ENCODE assay signal across 13 mouse cellular contexts in genomic region chr15:98673732-98674131, GRCm38 (mm10). TPM values are rescaled to one million over a fixed set of nuclear protein-coding genes. Genes with fewer than 3 reads are reported as not detected.
DNase-seq lines count a peak whose midpoint lies in the region; ATAC-seq lines count a peak whose summit lies in the region.
"Had no signal": no experiment of that assay in that cellular context is flagged by ENCODE, and none has a peak within 500 bp of the region (broad histone marks: within the 10 kb centered on the region; RNA-seq: fewer than 3 reads in every experiment).

No protein-coding gene starts in this region.

- H3K9ac ChIP-seq in forebrain, embryonic 14.5 days (ENCODE audit: low read length) = no peak overlapping the region
- H3K9ac ChIP-seq in hindbrain, embryonic 16.5 days (ENCODE audit: low read depth, low read length) = no peak overlapping the region
- peak overlapping the region; percentile 15; the same call in 1 of the 2 replicates for H3K9ac ChIP-seq in midbrain, embryonic 16.5 days (ENCODE audit: low read depth, low read length)
- H3K9ac ChIP-seq: liver, postnatal 0 days had no signal

- ATAC-seq in forebrain, embryonic 14.5 days = no peak
- no peak for ATAC-seq in hindbrain, embryonic 16.5 days
- no peak for ATAC-seq in midbrain, embryonic 16.5 days
- ATAC-seq: liver, postnatal 0 days had no signal

- H3K27ac ChIP-seq in forebrain, embryonic 14.5 days (ENCODE audit: low read depth, low read length) = peak overlapping the region; percentile 23; the same call in 1 of the 2 replicates
- H3K27ac ChIP-seq in hindbrain, embryonic 16.5 days (ENCODE audit: low read depth, low read length) = no peak overlapping the region
- peak overlapping the region; percentile 69 for H3K27ac ChIP-seq in midbrain, embryonic 16.5 days (ENCODE audit: low read length)

- WGBS in forebrain, embryonic 14.5 days = 81% methylated on average over 7 of the region's 7 CpGs
- WGBS in hindbrain, embryonic 16.5 days = 70% methylated on average over 7 of the region's 7 CpGs
- 78% methylated on average over 7 of the region's 7 CpGs for WGBS in midbrain, embryonic 16.5 days

- DNase-seq in 3T3-L1 (ENCODE audit: low read depth, low spot score) (peak; percentile 22), liver (no peak)
- DNase-seq in forebrain, embryonic 14.5 days (ENCODE audit: low spot score) = no peak
- no peak for DNase-seq in spleen, postnatal 14 days (ENCODE audit: low spot score in 2 of 2)
- no peak for DNase-seq in c-Kit-positive CD71-positive TER-119-positive erythroid progenitor cells, embryonic 14.5 days (ENCODE audit: low spot score)
- no peak for DNase-seq in kidney, postnatal 36 days
- DNase-seq: gastrocnemius, postnatal 36 days; kidney, adult 2 months; kidney, postnatal 14 days; liver, postnatal 0 days had no signal

- 0 out of 2 replicates have a peak, but pooled peaks cover 9% of the 10 kb centered on the region for H3K36me3 ChIP-seq in forebrain, embryonic 14.5 days (ENCODE audit: control insufficient read depth, insufficient read depth, low read length)
- H3K36me3 ChIP-seq in hindbrain, embryonic 16.5 days (ENCODE audit: control insufficient read depth, insufficient read depth, low read length) = 0 out of 2 replicates have a peak, but pooled peaks cover 4% of the 10 kb centered on the region
- no peaks in the 10 kb centered on the region for H3K36me3 ChIP-seq in midbrain, embryonic 16.5 days (ENCODE audit: control insufficient read depth, insufficient read depth, low read length)

- H3K9me3 ChIP-seq in forebrain, embryonic 14.5 days (replicated peaks; ENCODE audit: control insufficient read depth, low read length) = no peaks in the 10 kb centered on the region
- no peaks in the 10 kb centered on the region for H3K9me3 ChIP-seq in hindbrain, embryonic 16.5 days (ENCODE audit: control insufficient read depth, low read length)
- H3K9me3 ChIP-seq in midbrain, embryonic 16.5 days (replicated peaks; ENCODE audit: control insufficient read depth, low read length, poor library complexity, severe bottlenecking) = no peaks in the 10 kb centered on the region

- no peaks in the 10 kb centered on the region for H3K27me3 ChIP-seq in forebrain, embryonic 14.5 days (replicated peaks; ENCODE audit: control insufficient read depth, insufficient read depth, low read length)
- H3K27me3 ChIP-seq in hindbrain, embryonic 16.5 days (replicated peaks; ENCODE audit: control insufficient read depth, insufficient read depth, low read length) = no peaks in the 10 kb centered on the region
- no peaks in the 10 kb centered on the region for H3K27me3 ChIP-seq in midbrain, embryonic 16.5 days (ENCODE audit: control insufficient read depth, insufficient read depth, low read depth, low read length)

- H3K4me1 ChIP-seq in forebrain, embryonic 14.5 days (ENCODE audit: control insufficient read depth, insufficient read depth, low read length) = peaks cover 30% of the 10 kb centered on the region
- peaks cover 32% of the 10 kb centered on the region for H3K4me1 ChIP-seq in hindbrain, embryonic 16.5 days (ENCODE audit: control insufficient read depth, insufficient read depth, low read depth, low read length)
- peaks cover 31% of the 10 kb centered on the region for H3K4me1 ChIP-seq in midbrain, embryonic 16.5 days (ENCODE audit: control insufficient read depth, insufficient read depth, low read length)

- H3K4me3 ChIP-seq in forebrain, embryonic 14.5 days (ENCODE audit: low read depth, low read length) = no peak overlapping the region
- no peak overlapping the region for H3K4me3 ChIP-seq in hindbrain, embryonic 16.5 days (ENCODE audit: low read length)
- no peak overlapping the region for H3K4me3 ChIP-seq in midbrain, embryonic 16.5 days (ENCODE audit: low read depth, low read length)

- H3K4me2 ChIP-seq in forebrain, embryonic 14.5 days (ENCODE audit: low read length) = peak overlapping the region; percentile 84
- H3K4me2 ChIP-seq in hindbrain, embryonic 16.5 days (ENCODE audit: low read length) = peak overlapping the region; percentile 85; the same call in 1 of the 2 replicates
- H3K4me2 ChIP-seq in midbrain, embryonic 16.5 days (ENCODE audit: low read length) = peak overlapping the region; percentile 93; the same call in 1 of the 2 replicates

RNA-seq across cellular contexts. Expression of gene Rnd1, which starts 3.5 kb away (rescaled TPM):
- polyA plus RNA-seq in forebrain, embryonic 14.5 days (2014; fragmentation: Nextera tagmentation; extraction: Ambion mirVana) = 6.3 and 6.8 TPM in 2 replicates
- polyA plus RNA-seq in hindbrain, embryonic 16.5 days (2015; fragmentation: Nextera tagmentation; extraction: Ambion mirVana) = 12.6 and 16.7 TPM in 2 replicates
- polyA plus RNA-seq in midbrain, embryonic 16.5 days (2015; fragmentation: Nextera tagmentation; extraction: Ambion mirVana) = 15.5 and 19.8 TPM in 2 replicates

RNA-seq across cellular contexts. Expression of gene Ddx23, which starts 11.0 kb away (rescaled TPM):
- 18.2 and 24.3 TPM in 2 replicates for polyA plus RNA-seq in forebrain, embryonic 14.5 days (2014; fragmentation: Nextera tagmentation; extraction: Ambion mirVana)
- 17.8 and 19.7 TPM in 2 replicates for polyA plus RNA-seq in hindbrain, embryonic 16.5 days (2015; fragmentation: Nextera tagmentation; extraction: Ambion mirVana)
- polyA plus RNA-seq in midbrain, embryonic 16.5 days (2015; fragmentation: Nextera tagmentation; extraction: Ambion mirVana) = 17.8 and 18.9 TPM in 2 replicates

RNA-seq across cellular contexts. Expression of gene Ccdc65, which starts 34.3 kb away (rescaled TPM):
- 3.2 and 3.3 TPM in 2 replicates for polyA plus RNA-seq in forebrain, embryonic 14.5 days (2014; fragmentation: Nextera tagmentation; extraction: Ambion mirVana)
- polyA plus RNA-seq in hindbrain, embryonic 16.5 days (2015; fragmentation: Nextera tagmentation; extraction: Ambion mirVana) = 7.9 and 9.0 TPM in 2 replicates
- 9.3 and 12.0 TPM in 2 replicates for polyA plus RNA-seq in midbrain, embryonic 16.5 days (2015; fragmentation: Nextera tagmentation; extraction: Ambion mirVana)
- polyA plus RNA-seq: liver, postnatal 0 days; spleen, adult 2 months had no signal

RNA-seq across cellular contexts. Expression of gene Cacnb3, which starts 43.1 kb away (rescaled TPM):
- 75.9 and 95.4 TPM in 2 replicates for polyA plus RNA-seq in forebrain, embryonic 14.5 days (2014; fragmentation: Nextera tagmentation; extraction: Ambion mirVana)
- polyA plus RNA-seq in hindbrain, embryonic 16.5 days (2015; fragmentation: Nextera tagmentation; extraction: Ambion mirVana) = 129 and 141 TPM in 2 replicates
- 198 and 205 TPM in 2 replicates for polyA plus RNA-seq in midbrain, embryonic 16.5 days (2015; fragmentation: Nextera tagmentation; extraction: Ambion mirVana)

RNA-seq across cellular contexts. Expression of gene Fkbp11, which starts 54.3 kb away (rescaled TPM):
- 2.6 and 3.8 TPM in 2 replicates for polyA plus RNA-seq in forebrain, embryonic 14.5 days (2014; fragmentation: Nextera tagmentation; extraction: Ambion mirVana)
- 6.3 and 8.9 TPM in 2 replicates for polyA plus RNA-seq in hindbrain, embryonic 16.5 days (2015; fragmentation: Nextera tagmentation; extraction: Ambion mirVana)
- polyA plus RNA-seq in midbrain, embryonic 16.5 days (2015; fragmentation: Nextera tagmentation; extraction: Ambion mirVana) = 2.3 and 4.0 TPM in 2 replicates
